Mouse (Mus musculus) MEL (cell line): ENCODE measurements around the gene Dgke. TPM values are rescaled to one million over a fixed set of nuclear protein-coding genes. Genes with fewer than 3 reads are reported as not detected.

Experiments used
- DNase-seq: peaks from one replicate; pipeline ENCODE4 v3.0.0; 2011; ENCODE audit warnings: low read depth, low spot score
- H3K27ac ChIP-seq: 2 replicates; pipeline ENCODE4 v1.5.1; 2012; ENCODE audit warnings: low read depth, mild to moderate bottlenecking, control low read depth, low read length, moderate library complexity; ENCODE audit not compliant: control insufficient read depth
- H3K27me3 ChIP-seq, 2 experiments: fragments of 150-350 bp in 1 of 2; sonication (generic) in 1 of 2; 2 replicates each; pipeline ENCODE4 v1.6.1; 2012; ENCODE audit warnings: low read length in 2 of 2, mild to moderate bottlenecking in 2 of 2, improper control_type of control experiment in 1 of 2, moderate library complexity in 1 of 2; ENCODE audit not compliant: insufficient read depth in 2 of 2, control insufficient read depth in 1 of 2
- H3K36me3 ChIP-seq, 2 experiments: 2 replicates each; pipeline ENCODE4 v1.6.1; 2012 to 2014; ENCODE audit warnings: low read length in 2 of 2, improper control_type of control experiment in 1 of 2, inconsistent platforms in 1 of 2, mild to moderate bottlenecking in 1 of 2; ENCODE audit not compliant: insufficient read depth in 2 of 2, control insufficient read depth in 1 of 2
- H3K4me1 ChIP-seq, 2 experiments: fragments of 150-350 bp in 1 of 2; sonication (generic) in 1 of 2; 2 replicates each; pipeline ENCODE4 v1.6.1; 2012; ENCODE audit warnings: low read length in 2 of 2, improper control_type of control experiment in 1 of 2, mild to moderate bottlenecking in 1 of 2; ENCODE audit not compliant: insufficient read depth in 2 of 2, control insufficient read depth in 1 of 2
- H3K4me3 ChIP-seq, 2 experiments: fragments of 150-350 bp in 1 of 2; sonication (generic) in 1 of 2; 2 replicates each; pipeline ENCODE4 v1.5.1; 2012; ENCODE audit warnings: low read depth in 2 of 2, low read length in 2 of 2, mild to moderate bottlenecking in 2 of 2, moderate library complexity in 2 of 2, control low read depth in 1 of 2, improper control_type of control experiment in 1 of 2; ENCODE audit not compliant: control insufficient read depth in 1 of 2, insufficient read depth in 1 of 2
- H3K79me2 ChIP-seq: 2 replicates; pipeline ENCODE4 v1.6.1; 2012; ENCODE audit warnings: mild to moderate bottlenecking, low read length, moderate library complexity; ENCODE audit not compliant: control insufficient read depth, poor library complexity, insufficient read depth
- H3K9ac ChIP-seq: 2 replicates; pipeline ENCODE4 v1.6.1; 2012; ENCODE audit warnings: low read depth, mild to moderate bottlenecking, control low read depth, low read length, moderate library complexity; ENCODE audit not compliant: control insufficient read depth, poor library complexity, severe bottlenecking
- H3K9me3 ChIP-seq: fragments of 150-350 bp; sonication (generic); replicated peaks from 2 replicates; pipeline ENCODE4 v1.6.1; 2012; ENCODE audit warnings: mild to moderate bottlenecking, low read length, improper control_type of control experiment, moderate library complexity; ENCODE audit not compliant: insufficient read depth
- BHLHE40 ChIP-seq: IDR thresholded peaks from 2 replicates; pipeline ENCODE4 v1.6.1; 2012; ENCODE audit warnings: low read depth, mild to moderate bottlenecking, inconsistent platforms, low read length, improper control_type of control experiment, borderline replicate concordance
- CHD1 ChIP-seq: IDR thresholded peaks from 2 replicates; pipeline ENCODE4 v1.6.1; 2012; ENCODE audit warnings: low read depth, mild to moderate bottlenecking, inconsistent platforms, low read length, improper control_type of control experiment
- CHD2 ChIP-seq: IDR thresholded peaks from 2 replicates; pipeline ENCODE4 v1.6.1; 2011; ENCODE audit warnings: low read length, improper control_type of control experiment
- ELF1 ChIP-seq: IDR thresholded peaks from 2 replicates; pipeline ENCODE4 v1.6.1; 2014; ENCODE audit warnings: low read depth, mild to moderate bottlenecking, inconsistent platforms, low read length, improper control_type of control experiment, moderate library complexity
- EP300 ChIP-seq, 2 experiments: IDR thresholded peaks; 2 replicates each; pipeline ENCODE4 v1.6.1; 2011; ENCODE audit warnings: improper control_type of control experiment in 2 of 2, low read length in 2 of 2, low read depth in 1 of 2, mild to moderate bottlenecking in 1 of 2
- ETS1 ChIP-seq: IDR thresholded peaks from 2 replicates; pipeline ENCODE4 v1.6.1; 2012; ENCODE audit warnings: low read depth, mild to moderate bottlenecking, inconsistent platforms, low read length, improper control_type of control experiment, moderate library complexity
- GATA1 ChIP-seq: IDR thresholded peaks from 2 replicates; pipeline ENCODE4 v1.6.1; 2011; ENCODE audit warnings: low read depth, low read length, improper control_type of control experiment
- HCFC1 ChIP-seq: IDR thresholded peaks from 2 replicates; pipeline ENCODE4 v1.6.1; 2012; ENCODE audit warnings: low read depth, mild to moderate bottlenecking, inconsistent platforms, low read length, improper control_type of control experiment, moderate library complexity
- JUND ChIP-seq: IDR thresholded peaks from 2 replicates; pipeline ENCODE4 v1.6.1; 2011; ENCODE audit warnings: low read depth, mild to moderate bottlenecking, improper control_type of control experiment, low read length
- KAT2A ChIP-seq: conservative IDR thresholded peaks from 2 replicates; pipeline ENCODE4 v1.6.1; 2012; ENCODE audit warnings: low read depth, low read length, improper control_type of control experiment, inconsistent platforms
- MAFK ChIP-seq: IDR thresholded peaks from 2 replicates; pipeline ENCODE4 v1.6.1; 2011; ENCODE audit warnings: low read depth, mild to moderate bottlenecking, low read length, improper control_type of control experiment, borderline replicate concordance
- MEF2A ChIP-seq: IDR thresholded peaks from 2 replicates; pipeline ENCODE4 v1.6.1; 2014; ENCODE audit warnings: low read depth, mild to moderate bottlenecking, inconsistent platforms, low read length, improper control_type of control experiment; ENCODE audit not compliant: poor library complexity, insufficient replicate concordance, severe bottlenecking; ENCODE audit errors: extremely low read depth
- MXI1 ChIP-seq: IDR thresholded peaks from 2 replicates; pipeline ENCODE4 v1.6.1; 2011; ENCODE audit warnings: mild to moderate bottlenecking, low read depth, low read length, improper control_type of control experiment
- MYB ChIP-seq: IDR thresholded peaks from 2 replicates; pipeline ENCODE4 v1.6.1; 2011; ENCODE audit warnings: mild to moderate bottlenecking, low read depth, low read length, improper control_type of control experiment
- NRF1 ChIP-seq: IDR thresholded peaks from 2 replicates; pipeline ENCODE4 v1.6.1; 2014; ENCODE audit warnings: low read depth, mild to moderate bottlenecking, inconsistent platforms, low read length, improper control_type of control experiment, moderate library complexity; ENCODE audit not compliant: poor library complexity, insufficient read depth, severe bottlenecking
- POLR2AphosphoS5 ChIP-seq: IDR thresholded peaks from 2 replicates; pipeline ENCODE4 v1.6.1; 2012; ENCODE audit warnings: low read depth, borderline replicate concordance, mild to moderate bottlenecking, inconsistent platforms, low read length, moderate library complexity, mixed read lengths
- RAD21 ChIP-seq: IDR thresholded peaks from 2 replicates; pipeline ENCODE4 v1.6.1; 2011; ENCODE audit warnings: mild to moderate bottlenecking, low read depth, low read length, improper control_type of control experiment
- SIN3A ChIP-seq: IDR thresholded peaks from 2 replicates; pipeline ENCODE4 v1.6.1; 2012; ENCODE audit warnings: low read length, improper control_type of control experiment, inconsistent platforms
- TBP ChIP-seq: IDR thresholded peaks from 2 replicates; pipeline ENCODE4 v1.8.0; 2011; ENCODE audit warnings: low read depth, low read length, improper control_type of control experiment
- USF1 ChIP-seq: IDR thresholded peaks from 2 replicates; pipeline ENCODE4 v1.6.1; 2014; ENCODE audit warnings: low read depth, mild to moderate bottlenecking, inconsistent platforms, low read length, improper control_type of control experiment, moderate library complexity
- USF2 ChIP-seq, 2 experiments: IDR thresholded peaks; 2 replicates each; pipeline ENCODE4 v1.6.1; 2011 to 2012; ENCODE audit warnings: improper control_type of control experiment in 2 of 2, low read length in 2 of 2, borderline replicate concordance in 1 of 2, inconsistent platforms in 1 of 2, low read depth in 1 of 2, mild to moderate bottlenecking in 1 of 2; ENCODE audit not compliant: insufficient read depth in 1 of 2
- polyA plus RNA-seq, 2 experiments: library from polyadenylated mRNA; stranded (reverse) in 1 of 2; unstranded in 1 of 2; fragments of >175 nt in 1 of 2; fragments of >200 nt in 1 of 2; gene quantifications; 2 replicates each; pipeline versions ENCODE4 v1.2.1 to v1.2.4; 2012; ENCODE audit warnings: low replicate concordance in 2 of 2, low read depth in 1 of 2; ENCODE audit not compliant: insufficient read length in 2 of 2, insufficient read depth in 1 of 2, missing spikeins in 1 of 2
- total RNA-seq: library from RNA; depleted of rRNA; stranded (reverse); fragments of 300-350 nt; gene quantifications from 2 replicates; pipeline ENCODE4 v1.2.3, GENCODE M21; 2012

Gene Dgke
- total and polyA plus RNA-seq, 3 experiments, result 5.2 to 6.4 TPM; not detected in 1

DNA sequence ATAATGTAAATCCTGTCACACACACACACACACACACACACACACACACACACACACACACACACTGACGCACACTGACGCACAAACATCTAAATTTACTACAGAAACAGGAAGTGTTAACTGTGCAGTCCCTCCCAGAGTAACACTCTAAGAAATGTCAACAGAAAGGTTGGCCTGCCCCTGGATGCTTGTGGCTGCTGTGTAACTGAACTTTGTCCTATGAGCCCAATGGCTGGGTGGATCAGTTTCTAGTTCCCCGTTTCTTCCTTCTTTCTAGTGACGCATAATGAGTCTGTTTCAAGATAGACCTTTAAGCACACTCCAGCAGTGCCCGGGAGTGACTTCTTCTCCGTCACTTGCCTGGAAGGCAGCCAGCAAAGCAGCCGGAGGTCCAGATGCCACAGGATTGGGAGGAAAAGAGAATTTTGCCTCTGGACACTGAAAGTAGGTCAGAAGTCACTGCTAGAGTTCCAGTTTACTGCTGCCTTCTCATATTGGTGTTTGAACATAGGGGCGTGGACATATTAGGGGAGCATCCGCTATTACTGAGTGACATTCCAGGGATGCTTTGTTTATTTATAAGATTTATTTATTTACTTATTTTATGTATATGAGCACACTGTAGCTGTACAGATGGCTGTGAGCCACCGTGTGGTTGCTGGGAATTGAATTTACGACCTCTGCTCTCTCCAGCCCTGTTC lies 42.3 kb downstream of the Dgke start:
- DNase-seq, result peak; percentile 92
- H3K9me3 ChIP-seq, result no peaks in the 10 kb centered on the region
- no peaks in the 10 kb centered on the region for H3K27me3 ChIP-seq
- H3K9ac ChIP-seq, result peak overlapping the region; percentile 20; the same call in 1 of the 2 replicates
- H3K4me1 ChIP-seq, result peaks cover 14 to 43% of the 10 kb centered on the region in 2 experiments
- H3K79me2 ChIP-seq, result no peaks in the 10 kb centered on the region
- TF ChIP-seq MXI1 (peak; percentile 32; the same call in 1 of the 2 replicates), HCFC1 (peak; percentile 63; the same call in 1 of the 2 replicates), EP300 (IDR thresholded peaks at IDR 0.05; ENCODE audit: low read depth in 1 of 2, low read length in 2 of 2) (peak; percentile 29 to 53; a peak in 2 of 4 replicates), POLR2AphosphoS5 (no peak), BHLHE40 (no peak), ETS1 (peak; percentile 73; the same call in 1 of the 2 replicates), GATA1 (0 out of 2 replicates have a peak, but pooled peaks have one; percentile 2), USF1 (no peak), JUND (no peak), TBP (0 out of 2 replicates have a peak, but pooled peaks have one; percentile 40), ELF1 (peak; percentile 70), SIN3A (peak; percentile 72; the same call in 1 of the 2 replicates), NRF1 (no peak), KAT2A (no peak), MYB (no peak), MEF2A (peak; percentile 78; the same call in 1 of the 2 replicates)
- H3K4me3 ChIP-seq, result peak overlapping the region in 1 of 2 experiments; percentile 20; a peak in 1 of 4 replicates
- H3K27ac ChIP-seq, result peak overlapping the region; percentile 39
- H3K36me3 ChIP-seq, result peaks cover 0 to 32% of the 10 kb centered on the region in 2 experiments; a peak in 2 of 4 replicates

DNA sequence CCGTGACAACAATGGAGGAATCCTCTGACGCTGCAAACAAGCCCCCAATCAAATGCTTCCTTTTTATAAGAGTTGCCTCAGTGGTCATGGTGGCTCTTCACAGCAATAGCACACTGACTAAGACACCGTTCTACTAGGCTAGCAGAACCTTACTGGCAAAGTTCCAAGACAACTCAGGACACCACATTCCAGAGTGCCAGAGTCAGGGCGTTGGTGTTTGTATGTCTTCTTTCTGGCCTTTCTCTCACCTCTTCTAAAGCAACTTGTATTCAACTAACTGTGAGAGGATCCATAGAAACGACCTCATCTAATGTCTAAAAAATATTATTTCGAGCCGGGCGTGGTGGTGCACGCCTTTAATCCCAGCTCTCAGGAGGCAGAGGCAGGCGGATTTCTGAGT lies 43.2 kb downstream of the Dgke start:
- peaks cover 0 to 28% of the 10 kb centered on the region in 2 experiments; a peak in 2 of 4 replicates for H3K36me3 ChIP-seq
- no peaks in the 10 kb centered on the region for H3K79me2 ChIP-seq
- DNase-seq, result no peak
- H3K4me1 ChIP-seq, result peaks cover 12 to 35% of the 10 kb centered on the region in 2 experiments
- no peaks in the 10 kb centered on the region for H3K9me3 ChIP-seq
- H3K27me3 ChIP-seq, result no peaks in the 10 kb centered on the region
- H3K27ac ChIP-seq, result no peak overlapping the region; the same call in 1 of the 2 replicates
- no peak overlapping the region for H3K9ac ChIP-seq
- no peak for TF ChIP-seq EP300 (IDR thresholded peaks at IDR 0.05; ENCODE audit: low read depth in 1 of 2, low read length in 2 of 2)
- no peak for TF ChIP-seq CHD2
- no peak for TF ChIP-seq BHLHE40
- TF ChIP-seq ETS1, result no peak
- TF ChIP-seq CHD1, result no peak
- no peak for TF ChIP-seq RAD21
- no peak for TF ChIP-seq MAFK
- TF ChIP-seq POLR2AphosphoS5, result no peak
- no peak for TF ChIP-seq USF2 (IDR thresholded peaks at IDR 0.05; ENCODE audit: borderline replicate concordance in 1 of 2, insufficient read depth in 1 of 2, low read depth in 1 of 2, low read length in 2 of 2)
- TF ChIP-seq, all 39 proteins: peak for 0
- no peak overlapping the region for H3K4me3 ChIP-seq
